Mouse (Mus musculus) liver, embryonic 12.5 days (tissue): ENCODE measurements around the gene Hapln3. TPM values are rescaled to one million over a fixed set of nuclear protein-coding genes. Genes with fewer than 3 reads are reported as not detected.

Experiments used
- ATAC-seq: fragments of 200-750 bp; cut with Nextera tagmentation; 2 replicates; pipeline ENCODE4 v1.8.0; 2017; ENCODE audit warnings: moderate number of reproducible peaks, mild to moderate bottlenecking, moderate library complexity
- H3K27ac ChIP-seq: fragments of 300-500 bp; sonication (generic); 2 replicates; pipeline ENCODE4 v1.5.1; 2016; ENCODE audit warnings: mild to moderate bottlenecking
- H3K27me3 ChIP-seq: fragments of 300-500 bp; sonication (generic); replicated peaks from 2 replicates; pipeline ENCODE4 v1.6.1; 2016; ENCODE audit warnings: mild to moderate bottlenecking, moderate library complexity
- H3K36me3 ChIP-seq: fragments of 300-500 bp; sonication (generic); 2 replicates; pipeline ENCODE4 v1.6.1; 2016; ENCODE audit warnings: mild to moderate bottlenecking, moderate library complexity
- H3K4me1 ChIP-seq: fragments of 300-500 bp; sonication (generic); 2 replicates; pipeline ENCODE4 v1.6.1; 2016
- H3K4me2 ChIP-seq: fragments of 300-500 bp; sonication (generic); 2 replicates; pipeline ENCODE4 v1.6.1; 2016; ENCODE audit warnings: mild to moderate bottlenecking, moderate library complexity
- H3K4me3 ChIP-seq: fragments of 300-500 bp; sonication (generic); 2 replicates; pipeline ENCODE4 v1.5.1; 2016; ENCODE audit warnings: mild to moderate bottlenecking, moderate library complexity
- H3K9ac ChIP-seq: fragments of 300-500 bp; sonication (generic); 2 replicates; pipeline ENCODE4 v1.6.1; 2016; ENCODE audit warnings: mild to moderate bottlenecking, moderate library complexity
- H3K9me3 ChIP-seq: fragments of 300-500 bp; sonication (generic); replicated peaks from 2 replicates; pipeline ENCODE4 v1.6.1; 2016; ENCODE audit warnings: mild to moderate bottlenecking, moderate library complexity
- WGBS: fragments of 180-500 bp; shearing (Covaris S2); methylation state at CpG from one replicate; pipeline ENCODE4 v1.1.7; 2016; ENCODE audit not compliant: insufficient replicate concordance; 5-methylcytosine and 5-hydroxymethylcytosine counted together
- polyA plus RNA-seq: library from polyadenylated mRNA; unstranded; fragments of >200 nt; fragmentation: Nextera tagmentation; extraction: Ambion mirVana; gene quantifications from 2 replicates; pipeline ENCODE4 v1.2.1, GENCODE M21; 2016

Gene Hapln3
- polyA plus RNA-seq, result 0.26 and 0.71 TPM in 2 replicates

GRCm38 (mm10) chr7:79130843-79131444, at the start of gene Hapln3:
Hapln3 (minus strand) TSS chr7:79131018.
- Histone ChIP-seq H3K4me1 (0 out of 2 replicates have a peak, but pooled peaks cover 16% of the 10 kb centered on the region), H3K27ac (no peak within 1 kb of the TSS), H3K9ac (no peak within 1 kb of the TSS), H3K27me3 (peaks cover 37% of the 10 kb centered on the region), H3K36me3 (peaks cover 11% of the 10 kb centered on the region; the same call in 1 of the 2 replicates), H3K9me3 (no peaks in the 10 kb centered on the region), H3K4me3 (peak within 1 kb of the TSS; percentile 28), H3K4me2 (peak within 1 kb of the TSS; percentile 48)
- ATAC-seq, result no peak
- WGBS, result 8% methylated on average over 19 of the region's 19 CpGs

GRCm38 (mm10) chr7:79173800-79174199, 43.0 kb upstream of the Hapln3 start:
- no peak overlapping the region for H3K4me3 ChIP-seq
- ATAC-seq, result no peak
- no peak overlapping the region for H3K4me2 ChIP-seq
- H3K4me1 ChIP-seq, result no peaks in the 10 kb centered on the region
- no peak overlapping the region for H3K9ac ChIP-seq
- 0 out of 2 replicates have a peak, but pooled peaks cover 3% of the 10 kb centered on the region for H3K27me3 ChIP-seq
- H3K36me3 ChIP-seq, result no peaks in the 10 kb centered on the region
- H3K9me3 ChIP-seq, result no peaks in the 10 kb centered on the region
- no peak overlapping the region for H3K27ac ChIP-seq
- WGBS, result 46% methylated on average over 3 of the region's 3 CpGs

GRCm38 (mm10) chr7:79171782-79172181, 41.0 kb upstream of the Hapln3 start:
- Histone ChIP-seq H3K9me3 (no peaks in the 10 kb centered on the region), H3K4me3 (no peak overlapping the region), H3K36me3 (no peaks in the 10 kb centered on the region), H3K27ac (no peak overlapping the region), H3K9ac (no peak overlapping the region), H3K4me2 (no peak overlapping the region), H3K4me1 (no peaks in the 10 kb centered on the region), H3K27me3 (0 out of 2 replicates have a peak, but pooled peaks cover 3% of the 10 kb centered on the region)
- WGBS, result 58% methylated on average over 1 of the region's 1 CpGs
- no peak for ATAC-seq

- Histone ChIP-seq H3K36me3 (no peaks in the 10 kb centered on the region), H3K9ac (no peak overlapping the region), H3K27ac (no peak overlapping the region), H3K4me2 (no peak overlapping the region), H3K27me3 (no peaks in the 10 kb centered on the region), H3K9me3 (no peaks in the 10 kb centered on the region), H3K4me1 (no peaks in the 10 kb centered on the region), H3K4me3 (no peak overlapping the region)
- 56% methylated on average over 14 of the region's 14 CpGs for WGBS
- no peak for ATAC-seq
Measured at GRCm38 (mm10) chr7:79167006-79167562, 36.3 kb upstream of the Hapln3 start.

GRCm38 (mm10) chr7:79159406-79159805, 28.6 kb upstream of the Hapln3 start:
- H3K27ac ChIP-seq, result no peak overlapping the region
- H3K27me3 ChIP-seq, result no peaks in the 10 kb centered on the region
- WGBS, result 48% methylated on average over 1 of the region's 1 CpGs
- no peaks in the 10 kb centered on the region for H3K9me3 ChIP-seq
- H3K9ac ChIP-seq, result no peak overlapping the region
- H3K4me1 ChIP-seq, result no peaks in the 10 kb centered on the region
- no peak overlapping the region for H3K4me3 ChIP-seq
- ATAC-seq, result no peak
- no peak overlapping the region for H3K4me2 ChIP-seq
- H3K36me3 ChIP-seq, result no peaks in the 10 kb centered on the region

GRCm38 (mm10) chr7:79149522-79149921, 18.7 kb upstream of the Hapln3 start:
- Histone ChIP-seq H3K36me3 (no peaks in the 10 kb centered on the region), H3K9me3 (no peaks in the 10 kb centered on the region), H3K4me3 (no peak overlapping the region), H3K4me1 (peaks cover 27% of the 10 kb centered on the region), H3K27ac (no peak overlapping the region), H3K4me2 (peak overlapping the region; percentile 84), H3K27me3 (peaks cover 10% of the 10 kb centered on the region; the same call in 1 of the 2 replicates), H3K9ac (no peak overlapping the region)
- 24% methylated on average over 6 of the region's 6 CpGs for WGBS
- no peak for ATAC-seq

- Histone ChIP-seq H3K4me2 (peak within 1 kb of the TSS; percentile 84), H3K4me3 (peak within 1 kb of the TSS; percentile 58), H3K36me3 (no peaks in the 10 kb centered on the region), H3K9me3 (no peaks in the 10 kb centered on the region), H3K27me3 (peaks cover 10% of the 10 kb centered on the region; the same call in 1 of the 2 replicates), H3K27ac (0 out of 2 replicates have a peak within 1 kb of the TSS, but pooled peaks have one; percentile 37), H3K4me1 (peaks cover 27% of the 10 kb centered on the region), H3K9ac (peak within 1 kb of the TSS; percentile 42; the same call in 1 of the 2 replicates)
- ATAC-seq, result peak; percentile 85
- under 1% methylated on average over 39 of the region's 39 CpGs for WGBS
Measured at GRCm38 (mm10) chr7:79148711-79149266, 18.0 kb upstream of the Hapln3 start, which contains the start of gene Mfge8. Mfge8 (minus strand) TSS chr7:79149060.

- H3K9ac ChIP-seq, result peak overlapping the region; percentile 42; the same call in 1 of the 2 replicates
- H3K4me1 ChIP-seq, result peaks cover 27% of the 10 kb centered on the region
- 3% methylated on average over 20 of the region's 20 CpGs for WGBS
- H3K4me2 ChIP-seq, result peak overlapping the region; percentile 84
- H3K36me3 ChIP-seq, result peaks cover 2% of the 10 kb centered on the region
- ATAC-seq, result no peak
- peak overlapping the region; percentile 58 for H3K4me3 ChIP-seq
- no peaks in the 10 kb centered on the region for H3K9me3 ChIP-seq
- peaks cover 10% of the 10 kb centered on the region; the same call in 1 of the 2 replicates for H3K27me3 ChIP-seq
- H3K27ac ChIP-seq, result 0 out of 2 replicates have a peak overlapping the region, but pooled peaks have one; percentile 37
Measured at GRCm38 (mm10) chr7:79147931-79148653, 17.3 kb upstream of the Hapln3 start.

GRCm38 (mm10) chr7:79147011-79147837, 16.4 kb upstream of the Hapln3 start:
- Histone ChIP-seq H3K27ac (no peak overlapping the region), H3K4me2 (peak overlapping the region; percentile 84), H3K4me3 (peak overlapping the region; percentile 58; the same call in 1 of the 2 replicates), H3K9ac (no peak overlapping the region), H3K36me3 (peaks cover 10% of the 10 kb centered on the region), H3K27me3 (peaks cover 10% of the 10 kb centered on the region; the same call in 1 of the 2 replicates), H3K9me3 (no peaks in the 10 kb centered on the region), H3K4me1 (peaks cover 27% of the 10 kb centered on the region)
- ATAC-seq, result no peak
- 61% methylated on average over 12 of the region's 12 CpGs for WGBS

GRCm38 (mm10) chr7:79140897-79141296, 10.1 kb upstream of the Hapln3 start:
- no peak overlapping the region for H3K4me3 ChIP-seq
- no peaks in the 10 kb centered on the region for H3K27me3 ChIP-seq
- H3K4me1 ChIP-seq, result no peaks in the 10 kb centered on the region
- no peak; the same call in 1 of the 2 replicates for ATAC-seq
- peaks cover 22% of the 10 kb centered on the region for H3K36me3 ChIP-seq
- no peak overlapping the region for H3K4me2 ChIP-seq
- WGBS, result 40% methylated on average over 8 of the region's 8 CpGs
- no peaks in the 10 kb centered on the region for H3K9me3 ChIP-seq
- no peak overlapping the region for H3K9ac ChIP-seq
- H3K27ac ChIP-seq, result no peak overlapping the region
